Mouse (Mus musculus) common myeloid progenitor, adult 5-6 weeks (primary cell): ENCODE results near the gene Arhgap22. TPM values are rescaled to one million over a fixed set of nuclear protein-coding genes. Genes with fewer than 3 reads are reported as not detected.

Experiments used
- ATAC-seq: replicated peaks from 2 replicates; pipeline ENCODE4 v1.8.0; 2016; ENCODE audit warnings: low read depth, mild to moderate bottlenecking, moderate TSS enrichment, inconsistent platforms; ENCODE audit not compliant: poor library complexity, severe bottlenecking
- total RNA-seq: library from RNA; stranded (forward); fragments of 200-1000, 187-1606 nt; gene quantifications from 2 replicates; pipeline ENCODE4 v1.2.3, GENCODE M21; 2017

Gene Arhgap22
- 0.09 TPM in 1 of 2 replicates, not detected in the other for total RNA-seq

DNA sequence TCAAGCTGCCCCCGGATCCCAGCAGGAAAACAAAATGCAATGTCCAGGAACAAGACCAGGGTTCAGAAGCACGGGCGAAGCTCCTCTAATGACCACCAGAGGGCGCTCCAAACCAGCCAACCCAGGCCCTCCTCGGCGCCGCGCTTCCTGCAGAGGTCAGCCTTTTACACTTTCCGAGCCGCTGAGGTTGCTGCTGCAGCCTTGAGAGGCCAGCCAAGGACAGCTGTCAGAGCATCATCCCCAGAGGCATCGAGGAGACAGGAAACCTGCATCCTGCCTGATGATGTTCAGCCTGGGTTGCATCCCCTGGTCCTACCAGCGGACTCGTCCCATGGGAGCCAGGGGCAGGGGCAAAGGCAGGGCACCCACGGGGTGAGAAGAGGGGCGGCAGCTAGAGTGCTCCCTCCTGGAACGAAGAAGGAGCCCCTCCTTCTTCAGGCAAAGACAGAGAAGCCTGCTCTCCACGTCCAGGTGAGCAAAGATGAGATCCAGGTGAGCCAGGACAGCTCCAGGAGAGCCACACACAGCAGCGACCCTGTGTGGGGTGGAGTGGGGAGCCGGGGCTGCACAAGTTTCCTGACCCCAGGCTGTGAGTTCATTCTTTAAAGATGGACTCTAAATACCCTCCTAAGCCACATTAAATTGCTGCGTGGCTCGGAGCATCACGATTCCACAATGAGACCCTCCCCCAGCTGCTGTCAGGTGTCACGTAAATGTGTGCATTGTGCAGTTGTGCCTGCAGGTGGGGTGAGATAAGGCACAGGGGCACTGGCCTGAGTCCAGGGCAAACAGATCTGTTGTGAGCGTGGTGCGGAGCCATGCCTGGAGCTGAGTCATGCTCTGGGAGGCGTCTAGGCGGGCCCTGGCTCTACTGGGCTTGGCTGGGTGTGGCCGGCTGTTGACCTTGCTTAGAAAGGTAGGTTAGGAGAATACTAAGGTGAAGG, at the start of gene Arhgap22:
Gene Arhgap22, plus strand, starts transcription at position 204 of the 944 bp plus-strand sequence.
- peak; percentile 73 for ATAC-seq

DNA sequence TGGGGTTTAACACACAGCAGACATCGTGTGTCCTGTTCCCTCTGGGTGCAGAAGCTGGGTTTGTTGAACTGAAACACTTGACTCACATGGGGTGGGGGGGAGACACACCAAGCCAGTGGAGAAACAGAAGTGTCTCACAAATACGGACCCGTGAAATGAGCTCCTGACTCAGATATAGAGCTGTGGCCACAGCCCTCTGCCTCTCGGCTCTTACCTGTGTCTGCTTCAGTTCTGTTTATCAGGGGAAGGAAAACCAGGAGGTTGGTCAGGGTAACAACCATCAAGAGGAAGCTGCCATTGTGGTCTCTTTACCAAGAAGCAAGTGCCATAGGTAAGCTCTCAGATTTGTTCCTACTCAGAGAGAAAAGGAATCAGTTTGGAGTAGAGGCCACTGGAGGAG, 45.1 kb upstream of the Arhgap22 start:
- peak; percentile 34; the same call in 1 of the 2 replicates for ATAC-seq

DNA sequence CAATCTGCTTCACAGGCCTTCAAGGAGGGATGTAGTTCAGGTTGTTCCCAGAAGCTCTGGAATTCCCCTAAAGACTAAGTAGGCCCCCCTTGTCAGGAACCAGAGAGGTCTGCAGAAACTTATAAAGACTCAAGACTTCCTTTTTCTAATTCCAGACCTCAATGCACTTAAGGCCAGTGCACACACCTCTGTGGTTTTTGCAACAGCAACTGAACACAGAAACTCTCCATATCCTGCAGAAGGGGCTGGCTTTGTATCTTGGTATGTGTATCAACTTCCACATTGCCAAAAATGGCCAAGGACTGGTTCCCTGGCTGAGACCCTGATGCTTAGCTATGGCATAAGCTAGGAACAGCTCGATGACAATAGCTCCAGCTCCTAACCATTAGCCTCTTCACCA, 41.9 kb upstream of the Arhgap22 start:
- ATAC-seq, result peak; percentile 36; the same call in 1 of the 2 replicates

DNA sequence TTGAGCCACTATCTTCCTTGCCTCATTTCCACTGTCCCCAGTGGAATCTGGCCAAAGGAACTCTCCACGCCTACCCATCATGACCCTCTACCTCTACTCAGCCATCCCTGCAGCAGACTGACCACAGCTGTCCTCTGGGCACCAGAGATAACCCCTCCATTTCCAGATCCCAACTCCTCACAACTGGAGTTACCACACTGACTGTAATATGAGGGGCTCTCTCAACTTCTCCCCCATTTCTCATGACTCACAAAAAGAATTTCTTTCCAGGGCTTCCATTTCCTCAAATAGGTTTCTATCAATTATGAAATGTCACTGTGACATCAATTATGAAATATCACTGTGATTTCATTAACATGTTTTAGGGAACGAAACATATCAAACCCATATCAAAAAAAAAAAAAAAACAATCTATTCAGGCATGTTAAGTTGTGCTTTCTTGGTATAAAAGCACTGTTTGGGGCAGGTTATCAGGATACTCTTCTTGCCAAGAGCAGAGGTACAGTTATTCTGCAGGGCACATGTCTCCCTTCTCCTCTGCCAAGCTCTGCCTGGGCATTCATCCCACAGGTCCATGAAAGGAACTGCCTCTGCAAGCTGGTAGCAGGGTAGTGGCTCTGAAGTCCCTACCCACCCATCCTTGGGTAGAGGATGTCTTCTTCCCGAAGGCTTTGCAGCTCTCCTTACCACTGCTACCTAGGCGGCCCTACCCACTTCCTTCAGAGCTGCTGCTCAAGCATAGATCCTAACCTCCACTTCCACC, 38.6 kb upstream of the Arhgap22 start:
- ATAC-seq, result 0 out of 2 replicates have a peak, but pooled peaks have one; percentile 28

DNA sequence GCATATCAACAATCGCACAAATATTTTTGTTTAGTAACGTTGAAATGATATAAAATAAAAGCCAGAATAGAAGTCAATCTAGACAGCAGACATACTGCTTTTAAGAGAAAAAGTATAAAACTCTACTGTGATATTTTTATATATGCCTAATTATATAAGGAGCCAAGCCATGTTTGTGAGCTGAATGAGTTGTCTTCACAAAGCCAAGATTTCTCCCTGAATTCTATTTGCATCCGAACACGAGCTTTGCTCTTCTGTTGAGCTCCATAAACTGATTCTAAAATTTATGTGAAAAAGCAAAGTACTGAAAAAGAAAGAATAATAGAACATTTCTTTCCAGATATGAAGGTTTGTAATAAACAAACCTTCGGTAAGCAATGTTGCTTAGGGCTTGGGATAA, 33.7 kb upstream of the Arhgap22 start:
- no peak for ATAC-seq

GRCm38 (mm10) chr14:33185068-33185800, 28.6 kb upstream of the Arhgap22 start, which contains the start of gene Wdfy4:
Wdfy4 (minus strand) TSS chr14:33185508.
- peak; percentile 96 for ATAC-seq

DNA sequence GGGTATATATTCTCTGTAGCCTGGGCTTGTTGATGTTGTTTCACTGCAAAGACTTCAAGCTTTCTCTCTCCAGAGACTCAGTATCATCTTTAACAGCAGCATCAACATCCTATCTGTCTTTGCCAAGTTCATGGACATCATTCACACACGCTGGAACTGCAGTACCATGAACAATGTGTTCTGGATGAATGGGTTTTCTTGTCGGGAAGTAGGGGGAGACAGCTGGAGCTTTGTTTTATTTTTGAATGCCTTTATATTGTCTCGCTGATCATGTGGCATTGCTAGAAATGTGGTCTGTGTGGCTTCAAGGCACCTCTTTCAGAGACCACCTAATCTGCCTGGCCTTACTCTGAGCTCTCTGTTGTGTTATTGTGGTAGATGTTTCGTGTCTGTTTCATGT, 26.6 kb upstream of the Arhgap22 start:
- no peak for ATAC-seq

DNA sequence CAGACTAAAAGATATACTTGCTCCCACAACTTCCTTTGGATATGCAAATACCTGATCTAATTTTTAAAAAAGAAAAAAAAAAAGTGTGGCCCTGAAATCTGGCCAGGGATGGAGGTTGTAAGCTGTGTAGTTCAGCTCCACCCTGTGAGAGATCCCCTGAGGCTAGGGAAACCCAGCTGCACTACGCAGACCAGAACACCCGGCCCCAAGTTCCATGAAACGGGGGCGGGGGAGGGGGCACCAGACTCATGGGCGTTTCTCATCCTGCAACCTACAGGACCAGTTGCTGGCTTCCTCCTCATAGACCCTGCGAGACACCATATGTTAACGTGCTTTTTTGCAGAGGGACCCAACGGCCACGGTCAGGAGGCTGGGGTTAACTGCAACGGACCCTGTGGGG, 24.6 kb upstream of the Arhgap22 start:
- no peak for ATAC-seq

- ATAC-seq, result no peak
Measured at GRCm38 (mm10) chr14:33189849-33190423, 23.9 kb upstream of the Arhgap22 start.

DNA sequence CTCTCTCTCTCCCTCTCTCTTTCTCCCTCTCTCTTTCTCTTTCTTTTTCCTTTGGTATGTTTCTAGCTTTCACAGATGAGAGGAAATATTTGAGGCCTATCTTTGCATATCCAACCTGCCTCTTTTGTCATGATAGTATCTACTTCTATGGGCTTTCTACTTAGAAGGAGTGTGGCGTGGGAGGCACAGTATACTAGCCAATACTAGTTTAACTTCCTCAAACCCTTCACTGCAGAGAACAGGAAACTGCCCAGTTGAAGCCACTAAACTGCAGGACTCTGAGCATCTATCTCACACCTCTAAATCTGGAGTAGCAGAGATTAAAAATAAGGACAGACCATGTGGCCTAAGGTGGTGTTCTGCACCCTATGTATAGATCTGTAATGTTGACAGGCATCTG, 23.2 kb upstream of the Arhgap22 start:
- peak; percentile 31; the same call in 1 of the 2 replicates for ATAC-seq

DNA sequence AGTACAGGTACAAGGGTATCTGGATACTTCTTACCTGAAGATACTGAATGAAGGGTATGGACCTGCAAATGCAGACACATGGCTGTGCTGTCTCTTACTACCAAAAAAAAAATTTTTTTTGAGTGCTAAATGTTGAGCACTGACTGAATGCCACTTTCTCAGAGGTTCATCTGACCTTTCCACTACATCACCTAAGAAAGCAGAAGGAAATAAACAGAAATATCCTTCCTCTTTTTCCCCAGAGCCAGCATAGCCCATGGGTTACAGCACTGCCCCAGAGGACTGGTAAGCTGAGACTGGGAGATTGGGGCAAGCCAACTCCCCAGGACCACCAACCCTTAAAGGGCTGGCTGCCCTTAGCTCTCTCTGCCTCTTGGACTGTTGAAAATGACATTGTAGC, 20.1 kb upstream of the Arhgap22 start:
- ATAC-seq, result peak; percentile 85

DNA sequence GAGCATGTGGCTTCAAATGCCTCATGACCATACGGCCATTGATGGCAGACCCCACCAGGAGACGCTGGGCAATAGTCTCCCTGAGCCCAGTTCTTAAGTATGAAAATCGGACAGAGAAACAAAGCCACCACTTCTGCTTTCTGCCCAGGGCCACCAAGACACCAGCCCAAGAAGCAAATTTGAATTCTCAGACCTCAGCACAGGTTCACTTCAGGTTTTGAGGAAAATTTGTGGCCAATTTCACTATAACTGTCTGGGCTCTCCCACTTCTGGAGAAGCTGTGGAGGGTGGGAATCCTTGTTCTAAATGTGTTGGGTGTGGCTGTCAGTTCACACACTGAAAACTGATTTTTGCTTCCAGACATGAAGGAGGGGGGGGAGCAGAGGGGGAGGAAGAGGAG, 19.6 kb upstream of the Arhgap22 start:
- peak; percentile 69 for ATAC-seq

- no peak for ATAC-seq
Measured at GRCm38 (mm10) chr14:33202161-33202560, 11.7 kb upstream of the Arhgap22 start.

- ATAC-seq, result peak; percentile 90
Measured at GRCm38 (mm10) chr14:33202885-33203284, 10.9 kb upstream of the Arhgap22 start.

DNA sequence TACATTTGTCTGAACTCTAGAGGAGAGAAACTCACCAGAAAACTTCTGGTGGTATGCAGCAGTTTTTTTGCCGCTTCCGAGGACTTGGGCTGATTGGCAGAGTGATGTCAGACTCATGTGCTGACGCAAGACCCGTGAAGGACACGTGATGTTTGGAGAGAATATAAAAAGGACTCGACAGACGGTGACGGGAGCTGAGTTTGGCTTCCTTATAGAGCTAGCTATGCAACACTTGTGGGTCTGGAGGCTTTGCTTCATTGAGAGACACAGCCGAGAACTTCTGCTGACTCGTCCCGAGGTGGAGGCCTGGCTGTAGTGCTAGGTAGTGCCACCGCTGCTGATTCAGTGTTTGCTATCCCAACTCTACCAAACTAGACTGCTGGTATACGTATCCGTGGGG, 10.0 kb upstream of the Arhgap22 start:
- no peak for ATAC-seq

GRCm38 (mm10) chr14:33205280-33205965, 8.4 kb upstream of the Arhgap22 start:
- ATAC-seq, result 0 out of 2 replicates have a peak, but pooled peaks have one; percentile 36

DNA sequence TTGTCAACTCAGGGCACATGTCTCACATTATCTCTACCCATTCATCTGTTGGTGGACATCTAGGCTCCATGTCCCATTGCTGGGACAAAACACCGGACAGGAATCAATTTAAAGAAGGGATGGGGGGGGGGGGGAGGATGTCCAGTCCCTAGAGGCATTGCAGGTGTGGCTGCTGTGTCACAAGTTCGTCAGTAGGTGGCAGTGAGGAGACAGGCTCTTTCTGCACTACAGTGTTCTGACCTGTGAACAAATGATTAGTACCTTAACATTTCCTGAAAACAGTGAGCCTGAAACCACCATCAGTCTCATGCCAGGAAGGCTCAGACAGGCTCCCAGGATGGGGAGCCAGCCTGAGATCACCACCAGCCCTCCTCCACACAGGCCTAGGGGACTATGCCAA, 6.8 kb upstream of the Arhgap22 start:
- peak; percentile 52 for ATAC-seq

DNA sequence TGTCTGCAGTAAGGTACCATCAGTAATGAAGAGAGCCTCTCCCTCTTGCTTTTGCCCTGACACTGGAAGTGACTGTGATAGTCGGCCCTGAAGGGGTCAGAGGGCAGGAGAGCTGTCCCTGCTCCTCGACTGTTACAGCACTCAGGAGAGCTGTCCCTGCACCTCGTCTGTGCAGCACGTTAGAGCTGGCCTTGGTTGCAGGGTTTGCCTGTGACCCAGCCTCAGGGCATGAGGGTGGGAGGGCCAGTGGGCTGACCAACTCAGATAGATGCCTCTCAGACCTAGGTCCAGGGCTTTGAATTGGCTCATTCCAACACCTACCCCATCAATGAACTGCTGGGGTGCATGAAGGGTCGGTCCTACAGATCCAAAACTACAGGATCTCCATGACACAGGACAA, 5.5 kb upstream of the Arhgap22 start:
- ATAC-seq, result no peak

DNA sequence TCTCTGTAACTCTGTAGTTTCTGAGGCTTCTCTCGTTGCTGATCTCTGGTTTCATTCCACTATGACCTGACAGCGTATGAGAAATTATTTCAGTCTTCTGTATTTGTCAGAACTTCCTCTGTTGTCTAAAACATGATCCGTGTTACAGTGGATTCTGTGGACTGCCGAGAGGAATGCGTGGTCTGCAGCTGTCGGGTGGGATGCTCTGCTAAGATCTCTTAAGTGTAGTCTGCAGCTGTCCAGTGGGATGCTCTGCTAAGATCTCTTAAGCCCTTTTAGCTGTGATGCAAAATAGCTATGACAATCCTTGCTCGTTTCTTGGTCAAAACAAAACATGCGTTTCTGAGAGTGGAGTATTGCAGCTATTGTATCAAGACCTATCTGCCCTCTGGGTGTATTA, 3.0 kb upstream of the Arhgap22 start:
- ATAC-seq, result no peak
